Mouse (Mus musculus) G1E (cell line): ENCODE measurements around the gene P2rx5.

Experiments
- CTCF ChIP-seq: IDR thresholded peaks from 2 replicates; pipeline ENCODE4 v1.5.1; 2012; ENCODE audit warnings: low read depth, low read length, inconsistent platforms, mixed read lengths
- GATA1 ChIP-seq: IDR thresholded peaks from 2 replicates; pipeline ENCODE4 v1.6.1; 2012; ENCODE audit warnings: borderline replicate concordance, low read length, inconsistent platforms, mixed read lengths
- TAL1 ChIP-seq: conservative IDR thresholded peaks from 2 replicates; pipeline ENCODE4 v1.6.1; 2012; ENCODE audit warnings: low read depth, low read length, inconsistent platforms, mixed read lengths

GRCm38 (mm10) chr11:73137591-73138501 lies 22.4 kb upstream of the P2rx5 start, which contains the start of gene Haspin:
- TF ChIP-seq GATA1, result no peak
- TF ChIP-seq CTCF, result peak; percentile 65
- TF ChIP-seq TAL1, result no peak
